Mouse (Mus musculus) midbrain, embryonic 13.5 days (tissue): ENCODE data around the gene B3galt1. TPM values are rescaled to one million over a fixed set of nuclear protein-coding genes. Genes with fewer than 3 reads are reported as not detected.

Experiments used
- ATAC-seq: fragments of 200-750 bp; cut with Nextera tagmentation; 2 replicates; pipeline ENCODE4 v1.8.0; 2017; ENCODE audit warnings: mild to moderate bottlenecking, moderate TSS enrichment, moderate library complexity
- H3K27ac ChIP-seq: fragments of 300-500 bp; sonication (generic); 2 replicates; pipeline ENCODE4 v1.5.1; 2015; ENCODE audit warnings: inconsistent platforms, mild to moderate bottlenecking, moderate library complexity
- H3K27me3 ChIP-seq: fragments of 300-500 bp; sonication (generic); 2 replicates; pipeline ENCODE4 v1.6.1; 2015; ENCODE audit warnings: mild to moderate bottlenecking, inconsistent platforms
- H3K36me3 ChIP-seq: fragments of 300-500 bp; sonication (generic); 2 replicates; pipeline ENCODE4 v1.6.1; 2015; ENCODE audit warnings: mild to moderate bottlenecking, inconsistent platforms
- H3K4me1 ChIP-seq: fragments of 300-500 bp; sonication (generic); replicated peaks from 2 replicates; pipeline ENCODE4 v1.6.1; 2015; ENCODE audit warnings: inconsistent platforms
- H3K4me2 ChIP-seq: fragments of 300-500 bp; sonication (generic); replicated peaks from 2 replicates; pipeline ENCODE4 v1.6.1; 2015; ENCODE audit warnings: moderate library complexity, mild to moderate bottlenecking, inconsistent platforms
- H3K4me3 ChIP-seq: fragments of 300-500 bp; sonication (generic); replicated peaks from 2 replicates; pipeline ENCODE4 v1.5.1; 2015; ENCODE audit warnings: mild to moderate bottlenecking, inconsistent platforms
- H3K9ac ChIP-seq: fragments of 300-500 bp; sonication (generic); replicated peaks from 2 replicates; pipeline ENCODE4 v1.6.1; 2015; ENCODE audit warnings: mild to moderate bottlenecking, inconsistent platforms
- H3K9me3 ChIP-seq: fragments of 300-500 bp; sonication (generic); 2 replicates; pipeline ENCODE4 v1.6.1; 2016; ENCODE audit warnings: mild to moderate bottlenecking, inconsistent platforms
- WGBS: fragments of 180-500 bp; shearing (Covaris S2); methylation state at CpG from one replicate; pipeline ENCODE4 v1.1.7; 2015; 5-methylcytosine and 5-hydroxymethylcytosine counted together
- polyA plus RNA-seq: library from polyadenylated mRNA; unstranded; fragments of >200 nt; fragmentation: Nextera tagmentation; extraction: Ambion mirVana; gene quantifications from 2 replicates; pipeline ENCODE4 v1.2.1, GENCODE M21; 2015

The B3galt1 gene
- polyA plus RNA-seq, result 42.2 and 43.5 TPM in 2 replicates

DNA sequence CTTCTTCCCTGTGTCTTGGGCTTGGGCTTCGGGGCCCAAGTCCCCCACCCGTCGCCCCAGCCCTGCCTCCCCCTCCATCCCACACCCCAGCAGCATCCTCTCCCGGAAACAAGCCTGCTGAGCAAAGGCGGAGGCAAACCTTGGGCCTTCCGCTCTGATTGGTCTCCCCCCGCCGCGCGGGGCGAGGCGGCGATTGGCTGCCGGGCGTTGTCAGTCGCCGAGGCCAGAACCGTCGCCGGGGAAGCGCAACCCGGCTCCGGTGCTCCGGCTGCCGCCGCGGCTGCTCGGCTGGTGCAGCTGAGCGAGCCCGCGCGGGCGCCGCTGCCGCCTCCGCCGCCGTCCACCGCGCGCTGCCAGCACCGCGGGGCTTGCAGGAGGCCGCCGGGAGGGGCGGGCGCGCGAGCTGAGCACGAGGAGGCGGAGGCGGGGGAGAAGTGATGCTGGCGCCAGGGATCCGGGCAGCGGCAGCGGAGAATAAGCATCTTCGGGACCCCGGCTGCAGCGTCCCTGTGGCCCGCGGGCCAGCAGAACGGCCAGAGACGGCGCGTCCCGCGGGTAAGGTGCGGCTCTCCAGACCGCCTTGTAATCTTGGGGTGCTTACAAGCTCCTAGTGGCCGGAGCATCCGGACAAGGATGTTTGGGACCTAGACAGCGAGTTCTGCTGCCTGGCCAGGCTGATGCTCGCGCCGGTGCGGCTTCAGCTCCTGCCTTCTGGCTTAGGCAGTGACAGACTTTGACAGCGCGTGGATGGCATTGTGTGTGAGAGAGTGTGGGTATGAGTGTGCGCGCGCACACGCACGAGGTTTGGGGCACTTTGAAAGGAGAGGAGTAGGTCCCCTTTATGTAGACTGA is at the start of gene B3galt1:
B3galt1 (plus strand) TSS at position 392 of the 852 bp plus-strand sequence.
- Histone ChIP-seq H3K9me3 (no peaks in the 10 kb centered on the region), H3K9ac (peak within 1 kb of the TSS; percentile 87), H3K27ac (peak within 1 kb of the TSS; percentile 98), H3K4me1 (peaks cover 21% of the 10 kb centered on the region), H3K27me3 (no peaks in the 10 kb centered on the region), H3K4me3 (peak within 1 kb of the TSS; percentile 84), H3K36me3 (no peaks in the 10 kb centered on the region), H3K4me2 (peak within 1 kb of the TSS; percentile 97)
- ATAC-seq, result peak; percentile 99
- WGBS, result under 1% methylated on average over 77 of the region's 83 CpGs

GRCm38 (mm10) chr2:67516405-67516804 is 49.3 kb upstream of the B3galt1 start:
- Histone ChIP-seq H3K9ac (no peak overlapping the region), H3K27me3 (no peaks in the 10 kb centered on the region), H3K36me3 (no peaks in the 10 kb centered on the region), H3K27ac (no peak overlapping the region), H3K4me2 (no peak overlapping the region), H3K4me1 (no peaks in the 10 kb centered on the region), H3K9me3 (no peaks in the 10 kb centered on the region), H3K4me3 (no peak overlapping the region)
- 89% methylated on average over 7 of the region's 7 CpGs for WGBS
- no peak for ATAC-seq

- Histone ChIP-seq H3K4me2 (no peak overlapping the region), H3K27ac (no peak overlapping the region), H3K4me3 (no peak overlapping the region), H3K27me3 (no peaks in the 10 kb centered on the region), H3K9ac (no peak overlapping the region), H3K4me1 (no peaks in the 10 kb centered on the region), H3K36me3 (no peaks in the 10 kb centered on the region), H3K9me3 (no peaks in the 10 kb centered on the region)
- WGBS, result 91% methylated on average over 2 of the region's 2 CpGs
- no peak for ATAC-seq
Observed at GRCm38 (mm10) chr2:67535347-67535746, 30.3 kb upstream of the B3galt1 start.

DNA sequence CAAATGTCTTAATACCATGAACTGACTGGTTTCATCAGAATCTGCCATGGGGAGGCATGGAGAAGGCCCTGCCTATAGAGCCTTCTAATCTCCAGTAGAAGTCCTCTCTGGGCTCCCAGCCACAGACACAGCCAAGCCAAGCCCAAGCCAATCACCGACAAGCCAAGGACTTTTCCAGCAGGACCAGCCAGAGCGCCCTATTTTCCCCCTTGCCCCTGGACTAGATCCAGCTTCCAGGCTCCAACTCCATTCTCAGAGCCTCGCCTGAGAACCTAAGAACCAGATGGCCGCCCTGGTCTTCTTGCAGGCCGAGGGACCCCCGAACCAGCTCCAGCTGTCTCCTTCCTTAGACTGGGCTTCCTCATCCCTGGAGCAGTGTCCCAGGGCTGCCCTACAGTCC is 26.2 kb upstream of the B3galt1 start:
- H3K4me3 ChIP-seq, result no peak overlapping the region
- H3K27ac ChIP-seq, result no peak overlapping the region
- H3K9ac ChIP-seq, result no peak overlapping the region
- H3K27me3 ChIP-seq, result no peaks in the 10 kb centered on the region
- no peaks in the 10 kb centered on the region for H3K36me3 ChIP-seq
- no peaks in the 10 kb centered on the region for H3K4me1 ChIP-seq
- H3K9me3 ChIP-seq, result no peaks in the 10 kb centered on the region
- no peak for ATAC-seq
- no peak overlapping the region for H3K4me2 ChIP-seq
- WGBS, result 85% methylated on average over 6 of the region's 6 CpGs

DNA sequence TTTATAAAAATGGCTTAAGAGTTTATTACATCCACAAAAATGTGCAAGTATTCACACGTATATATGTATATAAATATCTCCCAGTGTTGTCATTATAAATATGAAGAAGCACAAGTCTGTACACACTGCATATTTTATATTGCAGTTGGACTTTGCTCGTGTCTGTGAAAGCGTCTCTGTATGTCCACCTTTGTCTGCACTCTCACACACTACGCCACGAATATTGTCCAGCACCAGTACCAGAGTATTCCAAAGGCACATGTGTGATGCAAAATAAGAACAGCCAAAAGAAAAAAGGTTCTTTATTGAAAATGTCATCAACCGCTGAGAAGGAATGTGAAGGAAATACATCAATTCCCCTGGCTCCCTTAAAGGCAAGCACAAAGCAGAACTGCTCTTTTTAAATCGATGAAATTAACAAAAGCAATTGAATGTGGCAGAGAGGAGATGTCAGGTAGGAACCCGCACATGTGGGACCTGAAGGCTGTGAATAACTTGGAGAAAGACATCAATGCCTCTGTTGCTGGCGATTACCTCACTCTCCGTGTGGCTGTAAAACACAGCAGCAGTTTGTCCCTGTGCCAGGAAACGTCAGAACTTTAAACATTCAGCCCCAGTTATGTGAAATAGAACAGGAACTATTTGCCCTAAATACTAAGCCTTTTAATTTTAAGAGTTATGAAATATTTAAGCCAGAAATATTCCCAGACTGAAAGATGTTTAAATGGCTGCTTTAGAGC is 23.5 kb upstream of the B3galt1 start:
- H3K36me3 ChIP-seq, result no peaks in the 10 kb centered on the region
- no peaks in the 10 kb centered on the region for H3K4me1 ChIP-seq
- no peak overlapping the region for H3K27ac ChIP-seq
- no peaks in the 10 kb centered on the region for H3K9me3 ChIP-seq
- WGBS, result 58% methylated on average over 11 of the region's 11 CpGs
- H3K9ac ChIP-seq, result no peak overlapping the region
- H3K4me2 ChIP-seq, result no peak overlapping the region
- no peaks in the 10 kb centered on the region for H3K27me3 ChIP-seq
- peak; percentile 56; the same call in 1 of the 2 replicates for ATAC-seq
- H3K4me3 ChIP-seq, result no peak overlapping the region

DNA sequence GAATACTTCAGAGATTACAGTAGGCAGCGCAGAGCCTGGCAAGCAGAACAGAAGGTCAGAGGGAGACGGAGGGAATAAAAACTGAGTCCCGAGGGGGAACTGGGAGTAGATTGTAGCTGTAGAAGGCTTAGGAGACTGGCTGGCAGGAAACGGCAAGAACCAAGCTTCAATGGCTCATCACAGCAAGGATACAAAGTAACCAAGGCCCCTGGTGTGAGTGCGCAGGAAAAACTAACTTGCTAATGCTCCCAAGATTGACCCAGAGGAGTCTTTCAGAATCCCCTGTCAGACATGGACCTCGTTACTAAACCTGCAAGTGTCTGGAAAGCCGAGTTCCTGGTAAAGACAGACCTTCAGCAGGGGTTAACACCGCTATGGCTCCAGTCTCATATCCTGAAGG is 21.2 kb upstream of the B3galt1 start:
- ATAC-seq, result no peak
- Histone ChIP-seq H3K4me2 (no peak overlapping the region), H3K27ac (no peak overlapping the region), H3K9me3 (no peaks in the 10 kb centered on the region), H3K27me3 (no peaks in the 10 kb centered on the region), H3K36me3 (no peaks in the 10 kb centered on the region), H3K9ac (no peak overlapping the region), H3K4me3 (no peak overlapping the region), H3K4me1 (no peaks in the 10 kb centered on the region)
- WGBS, result 65% methylated on average over 8 of the region's 8 CpGs

GRCm38 (mm10) chr2:67564851-67565479 is 706 bp upstream of the B3galt1 start:
- peaks cover 21% of the 10 kb centered on the region for H3K4me1 ChIP-seq
- peak overlapping the region; percentile 98 for H3K27ac ChIP-seq
- H3K27me3 ChIP-seq, result no peaks in the 10 kb centered on the region
- peak overlapping the region; percentile 97 for H3K4me2 ChIP-seq
- peak overlapping the region; percentile 87 for H3K9ac ChIP-seq
- peak; percentile 87 for ATAC-seq
- H3K4me3 ChIP-seq, result peak overlapping the region; percentile 84
- no peaks in the 10 kb centered on the region for H3K36me3 ChIP-seq
- no peaks in the 10 kb centered on the region for H3K9me3 ChIP-seq
- WGBS, result 2% methylated on average over 23 of the region's 23 CpGs

GRCm38 (mm10) chr2:67566566-67566965 is 895 bp downstream of the B3galt1 start:
- Histone ChIP-seq H3K9ac (peak overlapping the region; percentile 87), H3K4me1 (peaks cover 21% of the 10 kb centered on the region), H3K9me3 (no peaks in the 10 kb centered on the region), H3K36me3 (no peaks in the 10 kb centered on the region), H3K27ac (peak overlapping the region; percentile 98), H3K4me3 (peak overlapping the region; percentile 84), H3K27me3 (no peaks in the 10 kb centered on the region), H3K4me2 (peak overlapping the region; percentile 97)
- ATAC-seq, result no peak
- WGBS, result under 1% methylated on average over 12 of the region's 12 CpGs

DNA sequence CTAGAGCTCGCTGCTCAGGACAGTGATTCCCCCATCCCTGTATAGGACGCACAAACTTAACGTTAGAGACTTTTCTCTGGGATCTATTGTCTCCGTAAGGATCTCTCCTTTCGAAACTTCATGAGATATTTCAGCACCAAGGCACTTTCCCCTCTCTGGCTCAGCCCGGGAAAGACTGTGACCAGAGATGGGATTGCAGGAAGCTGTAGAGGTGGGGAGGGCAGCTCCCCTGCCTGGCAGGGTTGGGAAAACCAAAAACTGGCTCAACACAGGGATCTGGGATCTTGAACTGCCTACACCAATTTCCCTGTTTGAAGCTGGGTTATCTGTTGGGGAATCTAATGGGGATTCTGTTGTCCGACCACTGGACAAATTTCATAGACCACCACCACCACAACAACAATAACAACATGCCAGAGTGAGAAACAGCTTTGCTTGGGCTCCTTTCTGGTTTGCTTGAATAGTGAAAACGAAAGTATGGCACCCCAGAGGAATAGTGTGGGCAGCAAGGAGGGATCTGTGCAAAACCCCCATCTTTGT is 1.5 kb downstream of the B3galt1 start:
- no peak overlapping the region for H3K27ac ChIP-seq
- peak overlapping the region; percentile 97 for H3K4me2 ChIP-seq
- no peaks in the 10 kb centered on the region for H3K9me3 ChIP-seq
- no peaks in the 10 kb centered on the region for H3K36me3 ChIP-seq
- H3K9ac ChIP-seq, result peak overlapping the region; percentile 87
- H3K4me1 ChIP-seq, result peaks cover 21% of the 10 kb centered on the region
- no peaks in the 10 kb centered on the region for H3K27me3 ChIP-seq
- ATAC-seq, result no peak
- H3K4me3 ChIP-seq, result peak overlapping the region; percentile 84
- WGBS, result 12% methylated on average over 8 of the region's 8 CpGs

DNA sequence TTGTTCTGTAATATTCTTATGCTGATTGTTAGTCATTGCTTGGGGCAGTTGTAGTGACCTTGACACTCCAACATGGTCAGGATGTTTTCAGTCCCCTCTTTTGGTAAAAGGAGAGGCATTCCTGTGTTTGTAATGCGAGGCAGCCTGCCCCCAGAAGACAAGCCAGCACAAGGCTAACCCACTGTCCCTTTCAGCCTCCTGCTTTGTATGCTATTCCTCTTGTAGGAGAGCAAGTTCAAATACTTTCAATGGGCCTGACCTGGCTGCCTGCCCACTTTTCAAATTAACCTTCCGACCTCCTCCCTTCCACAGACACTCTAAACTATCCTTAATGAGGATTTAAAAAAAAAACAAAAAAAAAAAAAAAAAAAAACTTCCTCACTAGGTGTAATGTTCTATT is 11.0 kb downstream of the B3galt1 start:
- Histone ChIP-seq H3K4me1 (peaks cover 8% of the 10 kb centered on the region), H3K27ac (no peak overlapping the region), H3K9me3 (no peaks in the 10 kb centered on the region), H3K9ac (no peak overlapping the region), H3K36me3 (no peaks in the 10 kb centered on the region), H3K4me2 (no peak overlapping the region), H3K4me3 (no peak overlapping the region), H3K27me3 (no peaks in the 10 kb centered on the region)
- no peak for ATAC-seq
- 22% methylated on average over 2 of the region's 2 CpGs for WGBS

- H3K9me3 ChIP-seq, result no peaks in the 10 kb centered on the region
- H3K36me3 ChIP-seq, result no peaks in the 10 kb centered on the region
- no peaks in the 10 kb centered on the region for H3K27me3 ChIP-seq
- WGBS, result 13% methylated on average over 2 of the region's 2 CpGs
- H3K27ac ChIP-seq, result no peak overlapping the region
- no peak overlapping the region for H3K9ac ChIP-seq
- peak; percentile 67; the same call in 1 of the 2 replicates for ATAC-seq
- H3K4me2 ChIP-seq, result no peak overlapping the region
- no peak overlapping the region for H3K4me3 ChIP-seq
- H3K4me1 ChIP-seq, result peaks cover 6% of the 10 kb centered on the region
Observed at GRCm38 (mm10) chr2:67583091-67583490, 17.4 kb downstream of the B3galt1 start.

- no peaks in the 10 kb centered on the region for H3K4me1 ChIP-seq
Observed at GRCm38 (mm10) chr2:67590408-67590807, 24.7 kb downstream of the B3galt1 start.

More at GRCm38 (mm10) chr2:67590408-67590807, 24.7 kb downstream of the B3galt1 start:
- H3K27ac ChIP-seq, result no peak overlapping the region
- H3K4me3 ChIP-seq, result no peak overlapping the region
- no peaks in the 10 kb centered on the region for H3K27me3 ChIP-seq
- no peaks in the 10 kb centered on the region for H3K36me3 ChIP-seq
- H3K9ac ChIP-seq, result no peak overlapping the region
- no peaks in the 10 kb centered on the region for H3K9me3 ChIP-seq
- ATAC-seq, result no peak
- H3K4me2 ChIP-seq, result no peak overlapping the region
